Mouse (Mus musculus): Measurements from ENCODE around the gene Commd7. TPM values are rescaled to one million over a fixed set of nuclear protein-coding genes. Genes with fewer than 3 reads are reported as not detected.

Commd7 gene
- total RNA-seq, 2 experiments from 2014 or later = 27.6 to 32.0 TPM

GRCm38 (mm10) chr2:153632871-153633226 is 268 bp upstream of the Commd7 start:
- intact Hi-C loops (cut with DNase I) = no loop called here
- no peak for DNase-seq (ENCODE audit: low spot score in 2 of 2)

- intact Hi-C loops (cut with DNase I) = no loop called here
- no peak for DNase-seq (ENCODE audit: low spot score in 2 of 2)
Measured at GRCm38 (mm10) chr2:153630950-153631349, 1.6 kb downstream of the Commd7 start.

GRCm38 (mm10) chr2:153622449-153622848 is 10.1 kb downstream of the Commd7 start:
- intact Hi-C loops (cut with DNase I) = no loop called here
- no peak for DNase-seq (ENCODE audit: low spot score in 2 of 2)

- no peak for DNase-seq (ENCODE audit: low spot score in 2 of 2)
- intact Hi-C loops (cut with DNase I) = no loop called here
Measured at GRCm38 (mm10) chr2:153618889-153619288, 13.7 kb downstream of the Commd7 start.

- no peak for DNase-seq (ENCODE audit: low spot score in 2 of 2)
- intact Hi-C loops (cut with DNase I) = no loop called here
Measured at GRCm38 (mm10) chr2:153618439-153618838, 14.1 kb downstream of the Commd7 start.

- DNase-seq (ENCODE audit: low spot score in 2 of 2) = no peak
- intact Hi-C loops (cut with DNase I) = no loop called here
Measured at GRCm38 (mm10) chr2:153616893-153617292, 15.7 kb downstream of the Commd7 start.

- DNase-seq (ENCODE audit: low spot score in 2 of 2) = no peak
- intact Hi-C loops (cut with DNase I) = no loop called here
Measured at GRCm38 (mm10) chr2:153612594-153613281, 19.8 kb downstream of the Commd7 start.

GRCm38 (mm10) chr2:153611743-153612142 is 20.8 kb downstream of the Commd7 start:
- DNase-seq (ENCODE audit: low spot score in 2 of 2) = no peak
- intact Hi-C loops (cut with DNase I) = no loop called here

- DNase-seq (ENCODE audit: low spot score in 2 of 2) = no peak
- intact Hi-C loops (cut with DNase I) = no loop called here
Measured at GRCm38 (mm10) chr2:153611241-153611630, 21.3 kb downstream of the Commd7 start.

GRCm38 (mm10) chr2:153610426-153611240 is 21.9 kb downstream of the Commd7 start:
- intact Hi-C loops (cut with DNase I) = no loop called here
- no peak for DNase-seq (ENCODE audit: low spot score in 2 of 2)

- intact Hi-C loops (cut with DNase I) = no loop called here
- peak; percentile 71 to 79 for DNase-seq (ENCODE audit: low spot score in 2 of 2)
Measured at GRCm38 (mm10) chr2:153609548-153609947, 23.0 kb downstream of the Commd7 start.

GRCm38 (mm10) chr2:153609058-153609457 is 23.5 kb downstream of the Commd7 start:
- intact Hi-C loops (cut with DNase I) = no loop called here
- DNase-seq (ENCODE audit: low spot score in 2 of 2) = no peak

GRCm38 (mm10) chr2:153607870-153608515 is 24.6 kb downstream of the Commd7 start:
- no peak for DNase-seq (ENCODE audit: low spot score in 2 of 2)

GRCm38 (mm10) chr2:153606421-153606820 is 26.2 kb downstream of the Commd7 start:
- intact Hi-C loops (cut with DNase I) = no loop called here
- DNase-seq (ENCODE audit: low spot score in 2 of 2) = no peak

More at GRCm38 (mm10) chr2:153607870-153608515, 24.6 kb downstream of the Commd7 start:
- intact Hi-C loops (cut with DNase I) = no loop called here

- DNase-seq (ENCODE audit: low spot score in 2 of 2) = no peak
- intact Hi-C loops (cut with DNase I) = no loop called here
Measured at GRCm38 (mm10) chr2:153603724-153604123, 28.9 kb downstream of the Commd7 start.

GRCm38 (mm10) chr2:153600667-153601648 is 31.6 kb downstream of the Commd7 start:
- intact Hi-C loops (cut with DNase I) = no loop called here
- DNase-seq (ENCODE audit: low spot score in 2 of 2) = no peak

- intact Hi-C loops (cut with DNase I) = no loop called here
- DNase-seq (ENCODE audit: low spot score in 2 of 2) = no peak
Measured at GRCm38 (mm10) chr2:153600021-153600666, 32.4 kb downstream of the Commd7 start.

- intact Hi-C loops (cut with DNase I) = no loop called here
- no peak for DNase-seq (ENCODE audit: low spot score in 2 of 2)
Measured at GRCm38 (mm10) chr2:153597626-153598025, 35.0 kb downstream of the Commd7 start.

GRCm38 (mm10) chr2:153597014-153597413 is 35.6 kb downstream of the Commd7 start:
- intact Hi-C loops (cut with DNase I) = no loop called here
- no peak for DNase-seq (ENCODE audit: low spot score in 2 of 2)

All from left cerebral cortex, postnatal 36 days (tissue).